Mouse (Mus musculus): ENCODE measurements around the gene Fam149b. TPM values are rescaled to one million over a fixed set of nuclear protein-coding genes. Genes with fewer than 3 reads are reported as not detected.

Fam149b gene
- 12.0 and 12.5 TPM in 2 replicates for polyA plus RNA-seq (2012; rRNA removed; ENCODE audit: low replicate concordance)

GRCm38 (mm10) chr14:20347991-20348541 lies at the start of gene Fam149b, which contains the start of gene Ecd:
TSS of gene Fam149b (plus strand) at chr14:20348162.
TSS of gene Ecd (minus strand) at chr14:20348121.

GRCm38 (mm10) chr14:20388441-20389129 lies 40.6 kb downstream of the Fam149b start, which contains the start of gene Dnajc9:
TSS of gene Dnajc9 (minus strand) at chr14:20388910.

GRCm38 (mm10) chr14:20393205-20393913 lies 45.4 kb downstream of the Fam149b start, which contains the start of gene Mrps16:
TSS of gene Mrps16 (minus strand) at chr14:20393634.

Other genes with a start within 250 kb of the Fam149b start
- gene Saysd1, start 209.6 kb upstream of the Fam149b start, polyA plus RNA-seq (2012; rRNA removed; ENCODE audit: low replicate concordance): 6.2 and 10.6 TPM in 2 replicates
- gene Kcnk5, start 166.4 kb upstream of the Fam149b start, polyA plus RNA-seq (2012; rRNA removed; ENCODE audit: low replicate concordance): 17.0 and 54.3 TPM in 2 replicates
- gene Kcnk16, start 79.0 kb upstream of the Fam149b start, polyA plus RNA-seq (2012; rRNA removed; ENCODE audit: low replicate concordance): 1.3 and 4.1 TPM in 2 replicates
- gene Nudt13, start 53.5 kb upstream of the Fam149b start, polyA plus RNA-seq (2012; rRNA removed; ENCODE audit: low replicate concordance): 8.1 and 8.7 TPM in 2 replicates
- 5.2 and 6.9 TPM in 2 replicates for gene Ecd, start within 50 bp of the Fam149b start, polyA plus RNA-seq (2012; rRNA removed; ENCODE audit: low replicate concordance)
- gene Dnajc9, start 40.7 kb downstream of the Fam149b start, polyA plus RNA-seq (2012; rRNA removed; ENCODE audit: low replicate concordance): 14.4 and 16.6 TPM in 2 replicates
- 35.7 and 40.1 TPM in 2 replicates for gene Mrps16, start 45.5 kb downstream of the Fam149b start, polyA plus RNA-seq (2012; rRNA removed; ENCODE audit: low replicate concordance)
- not detected in 2 replicates for gene Cfap70, start 104.1 kb downstream of the Fam149b start, polyA plus RNA-seq (2012; rRNA removed; ENCODE audit: low replicate concordance)
- gene Anxa7, start 132.0 kb downstream of the Fam149b start, polyA plus RNA-seq (2012; rRNA removed; ENCODE audit: low replicate concordance): 39.4 and 48.4 TPM in 2 replicates
- 0.06 and 0.23 TPM in 2 replicates for gene Mss51, start 148.7 kb downstream of the Fam149b start, polyA plus RNA-seq (2012; rRNA removed; ENCODE audit: low replicate concordance)
- gene Ppp3cb, start 198.4 kb downstream of the Fam149b start, polyA plus RNA-seq (2012; rRNA removed; ENCODE audit: low replicate concordance): 1.1 and 1.2 TPM in 2 replicates

Data from duodenum, adult 2 months (tissue).